Mouse (Mus musculus) heart, embryonic 10.5 days (tissue): Measurements from ENCODE around the gene Nf1. TPM values are rescaled to one million over a fixed set of nuclear protein-coding genes. Genes with fewer than 3 reads are reported as not detected.

ENCODE experiments used
- DNase-seq: peaks from one replicate; pipeline ENCODE4 v3.0.0-alpha.2; 2017; ENCODE audit warnings: low spot score
- H3K27ac ChIP-seq: fragments of 300-500 bp; sonication (generic); 2 replicates; pipeline ENCODE4 v1.5.1; 2016; ENCODE audit warnings: mild to moderate bottlenecking
- H3K27me3 ChIP-seq: fragments of 300-500 bp; sonication (generic); 2 replicates; pipeline ENCODE4 v1.6.1; 2016; ENCODE audit warnings: mild to moderate bottlenecking; ENCODE audit not compliant: poor library complexity, insufficient read depth, severe bottlenecking
- H3K36me3 ChIP-seq: fragments of 300-500 bp; sonication (generic); 2 replicates; pipeline ENCODE4 v1.6.1; 2016; ENCODE audit warnings: mild to moderate bottlenecking, moderate library complexity
- H3K4me1 ChIP-seq: fragments of 300-500 bp; sonication (generic); 2 replicates; pipeline ENCODE4 v1.6.1; 2016; ENCODE audit warnings: mild to moderate bottlenecking
- H3K4me3 ChIP-seq: fragments of 300-500 bp; sonication (generic); 2 replicates; pipeline ENCODE4 v1.5.1; 2016; ENCODE audit warnings: mild to moderate bottlenecking, moderate library complexity
- H3K9me3 ChIP-seq: fragments of 300-500 bp; sonication (generic); 2 replicates; pipeline ENCODE4 v1.6.1; 2016; ENCODE audit warnings: mild to moderate bottlenecking, moderate library complexity
- WGBS: fragments of 180-500 bp; shearing (Covaris S2); methylation state at CpG from one replicate; pipeline ENCODE4 v1.1.7; 2016; 5-methylcytosine and 5-hydroxymethylcytosine counted together
- polyA plus RNA-seq: library from polyadenylated mRNA; unstranded; fragments of >200 nt; fragmentation: Nextera tagmentation; extraction: Ambion mirVana; gene quantifications from 2 replicates; pipeline ENCODE4 v1.2.1, GENCODE M21; 2016

Gene Nf1
- polyA plus RNA-seq, 1 experiment from 2014 or later: 5.1 TPM

DNA sequence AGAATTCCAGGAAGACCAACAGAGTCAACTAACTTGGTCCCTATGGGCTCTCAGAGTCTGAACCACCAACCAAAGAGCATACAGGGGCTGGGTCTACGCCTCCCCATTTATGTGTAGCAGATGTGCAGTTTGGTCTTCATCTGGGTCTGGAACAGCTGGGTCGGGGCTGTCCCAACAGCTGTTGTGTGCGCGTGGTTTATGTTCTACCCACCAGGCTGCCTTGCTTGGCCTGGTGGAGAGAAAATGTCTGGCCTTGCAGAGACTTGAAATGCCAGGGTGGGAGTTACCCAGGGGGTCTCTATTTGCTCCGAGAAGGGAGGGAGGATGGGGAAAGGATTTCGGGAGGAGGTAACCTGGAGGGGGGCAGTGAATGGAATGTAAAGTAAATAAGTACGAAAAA lies 224.0 kb downstream of the Nf1 start:
- WGBS: 90% methylated on average over 7 of the region's 7 CpGs
- no peak for DNase-seq
- H3K4me3 ChIP-seq: no peak overlapping the region
- no peak overlapping the region for H3K27ac ChIP-seq
- no peaks in the 10 kb centered on the region for H3K27me3 ChIP-seq
- H3K9me3 ChIP-seq: no peaks in the 10 kb centered on the region
- H3K4me1 ChIP-seq: no peaks in the 10 kb centered on the region
- H3K36me3 ChIP-seq: peaks cover 76% of the 10 kb centered on the region

DNA sequence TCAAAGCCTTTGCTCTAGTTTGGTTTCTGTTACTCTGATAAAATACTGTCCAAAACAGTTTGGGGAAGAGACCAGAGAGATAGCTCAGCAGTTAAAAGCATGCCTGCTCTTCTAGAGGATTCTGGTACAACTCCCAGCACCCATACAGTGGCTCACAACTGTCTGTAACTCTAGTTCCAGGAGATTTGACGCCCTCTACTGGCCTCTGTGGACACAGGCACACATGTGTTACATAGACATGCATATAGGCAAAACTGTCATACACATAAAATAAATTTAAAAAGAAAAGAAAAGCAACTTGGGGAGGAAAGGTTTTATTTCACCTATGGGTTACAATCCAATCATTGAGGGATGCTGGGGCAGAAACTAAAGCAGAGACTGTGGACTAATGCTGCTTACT lies 227.5 kb downstream of the Nf1 start:
- H3K27ac ChIP-seq: no peak overlapping the region
- H3K36me3 ChIP-seq: peaks cover 77% of the 10 kb centered on the region
- H3K4me1 ChIP-seq: no peaks in the 10 kb centered on the region
- H3K4me3 ChIP-seq: no peak overlapping the region
- H3K9me3 ChIP-seq: no peaks in the 10 kb centered on the region
- 60% methylated on average over 1 of the region's 1 CpGs for WGBS
- DNase-seq: no peak
- no peaks in the 10 kb centered on the region for H3K27me3 ChIP-seq

GRCm38 (mm10) chr11:79568197-79568911 lies 228.9 kb downstream of the Nf1 start:
- no peak overlapping the region for H3K27ac ChIP-seq
- no peaks in the 10 kb centered on the region for H3K27me3 ChIP-seq
- DNase-seq: no peak
- H3K4me1 ChIP-seq: no peaks in the 10 kb centered on the region
- peaks cover 73% of the 10 kb centered on the region for H3K36me3 ChIP-seq
- WGBS: 90% methylated on average over 11 of the region's 11 CpGs
- H3K9me3 ChIP-seq: no peaks in the 10 kb centered on the region
- H3K4me3 ChIP-seq: no peak overlapping the region

- WGBS: 89% methylated on average over 2 of the region's 2 CpGs
- DNase-seq: no peak
- H3K36me3 ChIP-seq: peaks cover 75% of the 10 kb centered on the region
- no peaks in the 10 kb centered on the region for H3K27me3 ChIP-seq
- no peak overlapping the region for H3K27ac ChIP-seq
- H3K9me3 ChIP-seq: no peaks in the 10 kb centered on the region
- no peak overlapping the region for H3K4me3 ChIP-seq
- peaks cover 15% of the 10 kb centered on the region for H3K4me1 ChIP-seq
Observed at GRCm38 (mm10) chr11:79570319-79570718, 230.8 kb downstream of the Nf1 start.

GRCm38 (mm10) chr11:79573836-79574235 lies 234.3 kb downstream of the Nf1 start:
- H3K9me3 ChIP-seq: no peaks in the 10 kb centered on the region
- peaks cover 58% of the 10 kb centered on the region for H3K36me3 ChIP-seq
- H3K4me1 ChIP-seq: peaks cover 20% of the 10 kb centered on the region
- 81% methylated on average over 3 of the region's 3 CpGs for WGBS
- H3K27ac ChIP-seq: no peak overlapping the region
- DNase-seq: no peak
- H3K4me3 ChIP-seq: no peak overlapping the region
- no peaks in the 10 kb centered on the region for H3K27me3 ChIP-seq

DNA sequence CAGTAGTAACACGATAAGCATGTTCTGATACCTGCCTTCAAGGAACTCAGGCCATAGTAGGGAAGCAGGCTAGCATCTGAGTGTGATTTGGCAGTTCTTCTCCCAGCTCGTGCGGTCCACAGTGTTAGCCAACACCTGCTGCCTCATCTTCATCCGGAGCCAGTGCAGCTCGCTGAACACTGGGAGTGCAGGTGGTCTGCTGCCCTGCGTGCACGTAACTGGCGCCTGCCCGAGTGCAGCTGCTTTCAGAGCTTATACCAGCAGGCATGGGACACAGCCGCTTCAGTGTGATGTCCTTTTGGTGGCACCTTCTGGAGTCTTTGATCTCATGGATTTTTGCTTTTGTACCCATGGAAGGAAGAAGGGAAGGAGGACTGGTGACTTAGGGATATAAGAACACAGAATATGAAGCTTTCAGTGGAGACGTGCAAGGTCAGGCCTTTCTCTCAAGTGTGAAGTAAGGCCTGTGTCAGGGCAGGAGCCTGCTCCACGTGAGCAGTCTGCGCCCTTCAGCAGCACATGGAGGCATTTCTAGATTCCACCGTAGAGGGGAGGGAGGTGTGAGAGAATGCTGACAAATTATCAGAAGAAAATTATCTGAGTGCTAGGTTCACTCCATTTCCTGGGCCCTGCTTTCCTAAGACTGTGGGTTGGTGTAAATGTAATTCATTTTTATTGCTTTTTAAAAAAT lies 236.0 kb downstream of the Nf1 start:
- Histone ChIP-seq H3K9me3 (no peaks in the 10 kb centered on the region), H3K27ac (peak overlapping the region; percentile 39; the same call in 1 of the 2 replicates), H3K4me1 (peaks cover 27% of the 10 kb centered on the region), H3K36me3 (peaks cover 43% of the 10 kb centered on the region), H3K4me3 (no peak overlapping the region), H3K27me3 (no peaks in the 10 kb centered on the region)
- WGBS: 75% methylated on average over 14 of the region's 14 CpGs
- DNase-seq: no peak

GRCm38 (mm10) chr11:79577741-79578140 lies 238.2 kb downstream of the Nf1 start:
- Histone ChIP-seq H3K36me3 (peaks cover 29% of the 10 kb centered on the region), H3K27ac (no peak overlapping the region), H3K4me1 (peaks cover 28% of the 10 kb centered on the region), H3K27me3 (no peaks in the 10 kb centered on the region), H3K4me3 (no peak overlapping the region), H3K9me3 (no peaks in the 10 kb centered on the region)
- no peak for DNase-seq
- 53% methylated on average over 5 of the region's 5 CpGs for WGBS

GRCm38 (mm10) chr11:79580660-79581059 lies 241.2 kb downstream of the Nf1 start:
- Histone ChIP-seq H3K27ac (no peak overlapping the region), H3K36me3 (peaks cover 12% of the 10 kb centered on the region), H3K27me3 (no peaks in the 10 kb centered on the region), H3K9me3 (no peaks in the 10 kb centered on the region), H3K4me3 (no peak overlapping the region), H3K4me1 (peaks cover 10% of the 10 kb centered on the region)
- WGBS: 36% methylated on average over 4 of the region's 4 CpGs
- DNase-seq: no peak

- DNase-seq: no peak
- 88% methylated on average over 6 of the region's 6 CpGs for WGBS
- H3K36me3 ChIP-seq: peaks cover 9% of the 10 kb centered on the region
- peaks cover 9% of the 10 kb centered on the region for H3K4me1 ChIP-seq
- H3K27me3 ChIP-seq: no peaks in the 10 kb centered on the region
- H3K4me3 ChIP-seq: no peak overlapping the region
- no peaks in the 10 kb centered on the region for H3K9me3 ChIP-seq
- no peak overlapping the region for H3K27ac ChIP-seq
Observed at GRCm38 (mm10) chr11:79581257-79581656, 241.8 kb downstream of the Nf1 start.

- Histone ChIP-seq H3K4me3 (no peak overlapping the region), H3K4me1 (peaks cover 9% of the 10 kb centered on the region), H3K27me3 (peaks cover 23% of the 10 kb centered on the region), H3K27ac (no peak overlapping the region), H3K9me3 (no peaks in the 10 kb centered on the region), H3K36me3 (no peaks in the 10 kb centered on the region)
- no peak for DNase-seq
- WGBS: 6% methylated on average over 5 of the region's 5 CpGs
Observed at GRCm38 (mm10) chr11:79584191-79584590, 244.7 kb downstream of the Nf1 start.

DNA sequence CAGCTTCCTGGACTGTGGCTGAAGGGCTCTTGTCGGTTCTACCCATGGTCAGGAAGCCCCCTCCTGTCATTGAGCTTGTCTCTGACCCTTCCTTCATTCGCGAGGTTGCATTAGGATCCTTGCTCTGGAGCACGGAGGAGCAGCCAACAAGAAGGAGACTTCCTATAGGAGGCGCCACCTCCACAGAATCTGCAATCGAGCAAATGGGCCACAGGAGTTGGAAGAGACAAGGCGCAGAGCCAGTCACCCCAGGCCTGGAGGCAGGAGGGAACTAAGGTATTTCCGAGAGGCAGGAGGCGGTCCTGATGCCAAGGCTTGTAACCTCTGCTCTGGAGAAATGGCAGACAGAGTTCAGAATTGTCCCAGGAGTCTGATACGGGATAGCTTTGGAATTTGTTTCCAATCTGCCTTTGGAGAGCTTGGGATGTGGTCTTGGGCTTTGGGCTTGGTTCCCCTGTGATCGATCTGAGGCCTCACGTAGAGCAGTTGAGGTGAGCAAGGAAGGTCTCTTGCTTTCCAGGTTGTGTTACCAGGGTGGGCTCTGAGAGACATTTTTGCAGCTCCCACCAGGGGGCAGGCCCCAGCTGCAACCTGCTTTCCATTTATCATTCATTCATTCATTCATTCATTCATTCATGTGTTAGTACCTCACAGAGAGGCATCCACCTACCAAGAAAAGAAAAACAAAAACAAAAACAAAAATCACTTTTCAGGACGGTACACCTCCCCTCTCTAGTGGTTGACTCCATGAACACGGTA lies 250.0 kb downstream of the Nf1 start:
- H3K4me3 ChIP-seq: no peak overlapping the region
- no peak overlapping the region for H3K27ac ChIP-seq
- WGBS: 40% methylated on average over 14 of the region's 14 CpGs
- H3K4me1 ChIP-seq: peaks cover 13% of the 10 kb centered on the region
- H3K27me3 ChIP-seq: peaks cover 71% of the 10 kb centered on the region
- H3K9me3 ChIP-seq: no peaks in the 10 kb centered on the region
- no peak for DNase-seq
- H3K36me3 ChIP-seq: no peaks in the 10 kb centered on the region

GRCm38 (mm10) chr11:79590664-79591590 lies 251.4 kb downstream of the Nf1 start, which contains the start of gene Rab11fip4:
Gene Rab11fip4 (plus strand): TSS chr11:79591212.
- Histone ChIP-seq H3K27ac (peak within 1 kb of the TSS; percentile 56), H3K27me3 (peaks cover 82% of the 10 kb centered on the region), H3K36me3 (no peaks in the 10 kb centered on the region), H3K9me3 (no peaks in the 10 kb centered on the region), H3K4me1 (peaks cover 13% of the 10 kb centered on the region), H3K4me3 (peak within 1 kb of the TSS; percentile 73)
- WGBS: 6% methylated on average over 97 of the region's 98 CpGs
- DNase-seq: no peak
